ENCODE assay signal across 8 mouse cellular contexts in genomic region chr4:155802741-155803339, GRCm38 (mm10). TPM values are rescaled to one million over a fixed set of nuclear protein-coding genes. Genes with fewer than 3 reads are reported as not detected.
DNase-seq lines count a peak whose midpoint lies in the region; ATAC-seq lines count a peak whose summit lies in the region.

Gene Mrpl20 (plus strand): TSS chr4:155802878.

- H3K4me2 ChIP-seq in kidney, embryonic 14.5 days (replicated peaks; ENCODE audit: low read depth, low read length) = peak within 1 kb of the TSS; percentile 53
- H3K4me2 ChIP-seq in limb, embryonic 11.5 days (ENCODE audit: low read depth, severe bottlenecking) = peak within 1 kb of the TSS; percentile 55
- peak within 1 kb of the TSS; percentile 80 for H3K4me2 ChIP-seq in neural tube, embryonic 13.5 days

- DNase-seq in kidney, adult 9 months = no peak
- DNase-seq in R1 (ENCODE audit: low read depth, low spot score) = peak; percentile 84
- DNase-seq in heart, postnatal 10 days = peak in 1 of 2 experiments; percentile 11
- peak; percentile 34 for DNase-seq in limb, embryonic 11.5 days (ENCODE audit: low spot score)
- DNase-seq in cerebellum, adult 18-20 months = no peak

- peak within 1 kb of the TSS; percentile 86 for H3K4me3 ChIP-seq in kidney, embryonic 14.5 days (ENCODE audit: low read length)
- peak within 1 kb of the TSS; percentile 82 for H3K4me3 ChIP-seq in limb, embryonic 11.5 days (ENCODE audit: low read depth, low read length)
- H3K4me3 ChIP-seq in neural tube, embryonic 13.5 days = peak within 1 kb of the TSS; percentile 70

- intact Hi-C loops in heart, postnatal 10 days (cut with DNase I) = no loop called here

- H3K9me3 ChIP-seq in kidney, embryonic 14.5 days (ENCODE audit: control insufficient read depth, low read length) = no peaks in the 10 kb centered on the region
- no peaks in the 10 kb centered on the region for H3K9me3 ChIP-seq in limb, embryonic 11.5 days (ENCODE audit: control insufficient read depth, low read length)
- no peaks in the 10 kb centered on the region for H3K9me3 ChIP-seq in neural tube, embryonic 13.5 days

- H3K4me1 ChIP-seq in kidney, embryonic 14.5 days (ENCODE audit: control insufficient read depth, insufficient read depth, low read length) = peaks cover 8% of the 10 kb centered on the region; the same call in 1 of the 2 replicates
- H3K4me1 ChIP-seq in limb, embryonic 11.5 days (ENCODE audit: control insufficient read depth, insufficient read depth, low read length) = peaks cover 9% of the 10 kb centered on the region; the same call in 1 of the 2 replicates
- H3K4me1 ChIP-seq in neural tube, embryonic 13.5 days (replicated peaks) = peaks cover 25% of the 10 kb centered on the region

- peak within 1 kb of the TSS; percentile 80 for H3K9ac ChIP-seq in kidney, embryonic 14.5 days (ENCODE audit: low read depth, low read length)
- peak within 1 kb of the TSS; percentile 74 for H3K9ac ChIP-seq in limb, embryonic 11.5 days (ENCODE audit: low read length)
- H3K9ac ChIP-seq in neural tube, embryonic 13.5 days = peak within 1 kb of the TSS; percentile 81

- H3K27ac ChIP-seq in kidney, embryonic 14.5 days (ENCODE audit: low read depth, low read length) = peak within 1 kb of the TSS; percentile 43; the same call in 1 of the 2 replicates
- H3K27ac ChIP-seq in limb, embryonic 11.5 days (replicated peaks; ENCODE audit: low read depth, low read length) = no peak within 1 kb of the TSS
- H3K27ac ChIP-seq in neural tube, embryonic 13.5 days (replicated peaks) = peak within 1 kb of the TSS; percentile 70

- peak; percentile 47; the same call in 1 of the 2 replicates for ATAC-seq in kidney, embryonic 14.5 days (ENCODE audit: low FRiP score, low TSS enrichment)
- peak; percentile 39 for ATAC-seq in erythroblast, adult 5-6 weeks (replicated peaks; ENCODE audit: low FRiP score, poor library complexity, severe bottlenecking)
- ATAC-seq in limb, embryonic 11.5 days (ENCODE audit: insufficient number of reproducible peaks, low FRiP score, low TSS enrichment, low read depth) = no peak
- no peak; the same call in 1 of the 2 replicates for ATAC-seq in neural tube, embryonic 13.5 days (ENCODE audit: low read depth)

- no peaks in the 10 kb centered on the region for H3K27me3 ChIP-seq in kidney, embryonic 14.5 days (ENCODE audit: control insufficient read depth, insufficient read depth, low read length)
- no peaks in the 10 kb centered on the region for H3K27me3 ChIP-seq in limb, embryonic 11.5 days (ENCODE audit: control insufficient read depth, insufficient read depth, low read length)
- H3K27me3 ChIP-seq in neural tube, embryonic 13.5 days = no peaks in the 10 kb centered on the region

- WGBS in kidney, embryonic 14.5 days = 11% methylated on average over 12 of the region's 12 CpGs
- 10% methylated on average over 12 of the region's 12 CpGs for WGBS in limb, embryonic 11.5 days
- WGBS in neural tube, embryonic 13.5 days = 18% methylated on average over 12 of the region's 12 CpGs

- peaks cover 9% of the 10 kb centered on the region for H3K36me3 ChIP-seq in kidney, embryonic 14.5 days (ENCODE audit: control insufficient read depth, insufficient read depth, low read length)
- peaks cover 4% of the 10 kb centered on the region; the same call in 1 of the 2 replicates for H3K36me3 ChIP-seq in limb, embryonic 11.5 days (ENCODE audit: control insufficient read depth, insufficient read depth, low read length)
- H3K36me3 ChIP-seq in neural tube, embryonic 13.5 days = peaks cover 18% of the 10 kb centered on the region

RNA-seq across cellular contexts. Expression of gene Mrpl20, which starts in this region (rescaled TPM):
- polyA plus RNA-seq in kidney, embryonic 14.5 days (2014; fragmentation: Nextera tagmentation; extraction: Ambion mirVana) = 226 and 291 TPM in 2 replicates
- 33.0 and 33.8 TPM in 2 replicates for total RNA-seq in erythroblast, adult 5-6 weeks (2015; ENCODE audit: low replicate concordance)
- 18.9 and 45.0 TPM in 2 replicates for total RNA-seq in erythroblast, adult 5-6 weeks (2017; ENCODE audit: low replicate concordance)
- 10 to 100 TPM; 77.2 to 83.5 TPM for total RNA-seq in heart, postnatal 10 days (2021)
- 238 and 245 TPM in 2 replicates for polyA plus RNA-seq in limb, embryonic 11.5 days (2014; fragmentation: Nextera tagmentation; extraction: Ambion mirVana)
- 249 and 265 TPM in 2 replicates for polyA plus RNA-seq in neural tube, embryonic 13.5 days (2015; fragmentation: Nextera tagmentation; extraction: Ambion mirVana)

Comparison
In these comparisons a context has a peak if more than half of its experiments do, and no peak if none do; other contexts are left out.
1. ATAC-seq: peak in kidney, embryonic 14.5 days (single experiment) and erythroblast, adult 5-6 weeks (single experiment); none in limb, embryonic 11.5 days (single experiment) and neural tube, embryonic 13.5 days (single experiment).
2. DNase-seq: peak in R1 (single experiment) and limb, embryonic 11.5 days (single experiment); none in kidney, adult 9 months (single experiment) and cerebellum, adult 18-20 months (0 of 2).
3. Peak in every context shown above with its lines, with median percentiles within 50 percentile points of each other: H3K4me2 ChIP-seq, H3K4me3 ChIP-seq and H3K9ac ChIP-seq.